Comparison of ENCODE assay signal across 8 mouse cellular contexts in genomic region chr6:91598942-91599341, GRCm38 (mm10).
A peak's percentile ranks its signal among the peaks of the same experiment; 100 is the strongest.
DNase-seq lines count a peak whose midpoint lies in the region; ATAC-seq and TF ChIP-seq lines count a peak whose summit lies in the region.

No protein-coding gene starts in this region.

- H3K4me1 ChIP-seq in forebrain, postnatal 0 days (ENCODE audit: insufficient read depth) = no peaks in the 10 kb centered on the region
- no peaks in the 10 kb centered on the region for H3K4me1 ChIP-seq in forebrain, embryonic 13.5 days

- intact Hi-C loops in left cerebral cortex, postnatal 36 days (cut with DNase I) = no loop called here

- no peaks in the 10 kb centered on the region for H3K27me3 ChIP-seq in forebrain, postnatal 0 days (ENCODE audit: insufficient read depth, low read length)
- no peaks in the 10 kb centered on the region for H3K27me3 ChIP-seq in forebrain, embryonic 13.5 days

- no peaks in the 10 kb centered on the region for H3K9me3 ChIP-seq in forebrain, postnatal 0 days (ENCODE audit: low read length)
- no peaks in the 10 kb centered on the region for H3K9me3 ChIP-seq in forebrain, embryonic 13.5 days (replicated peaks)

- no peak overlapping the region for H3K27ac ChIP-seq in forebrain, postnatal 0 days (ENCODE audit: low read depth, low read length)
- H3K27ac ChIP-seq in forebrain, embryonic 13.5 days = no peak overlapping the region

- H3K9ac ChIP-seq in forebrain, postnatal 0 days = no peak overlapping the region
- H3K9ac ChIP-seq in forebrain, embryonic 13.5 days = no peak overlapping the region

- ATAC-seq in forebrain, postnatal 0 days = peak; percentile 38; the same call in 1 of the 2 replicates
- ATAC-seq in forebrain, embryonic 13.5 days = no peak
- ATAC-seq in megakaryocyte progenitor cell, adult 5-6 weeks (replicated peaks; ENCODE audit: poor library complexity) = no peak

- 54% methylated on average over 10 of the region's 10 CpGs for WGBS in forebrain, postnatal 0 days
- 59% methylated on average over 10 of the region's 10 CpGs for WGBS in forebrain, embryonic 13.5 days

- TF ChIP-seq CTCF in forebrain, postnatal 0 days (IDR thresholded peaks at IDR 0.05; ENCODE audit: low read depth) = no peak

- H3K4me3 ChIP-seq in forebrain, postnatal 0 days (ENCODE audit: low read depth, low read length) = no peak overlapping the region
- H3K4me3 ChIP-seq in forebrain, embryonic 13.5 days = no peak overlapping the region

- H3K4me2 ChIP-seq in forebrain, postnatal 0 days (ENCODE audit: low read depth) = no peak overlapping the region
- no peak overlapping the region for H3K4me2 ChIP-seq in forebrain, embryonic 13.5 days

- DNase-seq in forebrain, postnatal 0 days = peak; percentile 20
- peak; percentile 97 for DNase-seq in adrenal gland, postnatal 14 days
- DNase-seq in frontal cortex, postnatal 36 days (ENCODE audit: low spot score in 2 of 2) = peak; percentile 31 to 69
- DNase-seq in kidney, adult 8-10 months = peak; percentile 97 to 98
- DNase-seq in left cerebral cortex, postnatal 36 days (ENCODE audit: low spot score in 2 of 2) = peak; percentile 55 to 66
- DNase-seq in right cerebral cortex, postnatal 10 days (ENCODE audit: low spot score in 2 of 2) = peak; percentile 84 to 85

- H3K36me3 ChIP-seq in forebrain, postnatal 0 days (ENCODE audit: insufficient read depth) = no peaks in the 10 kb centered on the region
- no peaks in the 10 kb centered on the region for H3K36me3 ChIP-seq in forebrain, embryonic 13.5 days (ENCODE audit: poor library complexity, severe bottlenecking)

Comparison
In these comparisons a context has a peak if more than half of its experiments do, and no peak if none do; other contexts are left out.
1. DNase-seq: peak in every context shown above with its lines; median percentile 98 in kidney, adult 8-10 months; 97 in adrenal gland, postnatal 14 days; 84 in right cerebral cortex, postnatal 10 days; 60 in left cerebral cortex, postnatal 36 days; 50 in frontal cortex, postnatal 36 days; 20 in forebrain, postnatal 0 days.